Mouse (Mus musculus) left cerebral cortex, postnatal 25 days (tissue): ENCODE measurements around the gene Tspan9. TPM values are rescaled to one million over a fixed set of nuclear protein-coding genes. Genes with fewer than 3 reads are reported as not detected.

Experiments used
- DNase-seq, 2 experiments: peaks; one replicate each; pipeline ENCODE4 v3.0.0; 2022; ENCODE audit warnings: low spot score in 2 of 2, mixed read lengths in 1 of 2
- intact Hi-C: fragments of 180-260 bp; cut with DNase I; formaldehyde crosslinking; loops from one replicate; pipeline ENCODE4 v1.15.1; 2025
- total RNA-seq, 2 experiments: library from RNA; stranded (reverse); gene quantifications; 2 replicates each; pipeline ENCODE4 v1.2.3; 2021

The Tspan9 gene
- total RNA-seq, 2 experiments from 2014 or later, result 55.2 to 58.6 TPM

DNA sequence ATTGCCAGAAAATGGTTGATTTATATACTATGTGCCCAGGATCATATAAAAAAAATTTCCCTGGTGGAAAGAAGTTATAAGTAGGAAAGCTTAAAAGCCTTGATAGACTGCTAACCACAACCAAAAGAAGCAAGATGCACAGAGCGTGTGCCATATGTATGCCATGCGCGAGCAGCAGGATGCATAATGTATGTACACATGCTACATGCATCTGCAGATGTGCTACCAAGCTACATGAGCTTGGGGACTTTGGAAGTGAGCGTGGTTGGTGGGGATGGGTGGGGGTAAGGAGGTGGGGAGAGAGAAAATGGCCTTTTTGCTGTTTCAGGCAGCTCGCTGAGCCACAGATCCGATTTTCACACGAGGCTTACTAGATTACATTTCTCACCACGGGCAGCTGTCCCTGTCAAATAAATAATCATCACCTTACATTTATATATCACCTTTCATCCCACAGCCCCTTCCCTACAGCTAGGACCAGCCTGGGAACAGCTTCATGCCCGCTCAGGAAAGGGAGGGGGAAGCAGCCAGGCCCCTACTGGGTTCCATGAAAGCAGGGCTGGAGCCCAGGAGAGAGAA is 57.8 kb downstream of the Tspan9 start:
- intact Hi-C loops, result no loop called here
- DNase-seq, result no peak

DNA sequence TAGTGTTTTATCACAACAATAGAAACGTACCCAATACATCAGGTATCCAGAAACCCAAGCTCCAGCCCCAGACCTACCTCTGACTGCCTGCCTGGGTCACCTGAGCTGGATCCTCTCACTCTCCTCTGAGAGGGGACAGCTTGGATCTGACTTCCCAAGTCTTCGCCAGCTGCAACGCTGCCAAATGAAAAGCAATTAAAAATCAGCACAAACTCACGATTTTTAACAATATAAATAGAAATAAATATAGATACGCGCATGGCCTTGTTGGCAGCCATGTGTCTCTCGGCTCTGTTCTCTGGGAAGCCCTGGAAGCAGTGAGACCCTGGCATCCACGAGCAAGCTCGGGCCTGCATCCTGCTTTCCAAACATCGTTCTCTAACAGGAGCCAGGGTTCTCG is 60.1 kb downstream of the Tspan9 start:
- intact Hi-C loops, result no loop called here

GRCm38 (mm10) chr6:128081781-128082180 is 61.6 kb downstream of the Tspan9 start:
- no peak for DNase-seq
- intact Hi-C loops, result no loop called here

More for the DNA sequence above, 60.1 kb downstream of the Tspan9 start:
- DNase-seq, result no peak

DNA sequence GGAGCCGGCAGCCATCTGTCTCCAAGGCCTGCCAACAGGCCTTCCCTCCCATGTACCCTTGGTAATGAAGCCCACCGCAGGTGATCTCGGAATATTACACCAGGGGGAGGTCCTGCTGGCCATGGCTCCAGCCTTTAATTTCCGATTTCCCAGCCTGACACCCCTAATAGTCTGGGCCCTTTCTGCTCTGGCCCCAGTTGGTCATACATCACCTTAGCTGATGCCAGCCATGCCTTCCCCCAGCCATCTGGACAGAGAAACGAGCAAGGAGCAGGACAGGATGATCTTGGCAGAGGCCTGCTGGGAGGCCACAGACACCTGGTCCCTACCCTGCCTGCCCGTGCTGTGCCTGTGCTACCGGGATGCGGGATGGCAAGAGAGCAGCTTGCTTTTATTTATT is 62.1 kb downstream of the Tspan9 start:
- DNase-seq, result no peak
- intact Hi-C loops, result no loop called here

- intact Hi-C loops, result no loop called here
Measured at GRCm38 (mm10) chr6:128079576-128080224, 63.7 kb downstream of the Tspan9 start.

DNA sequence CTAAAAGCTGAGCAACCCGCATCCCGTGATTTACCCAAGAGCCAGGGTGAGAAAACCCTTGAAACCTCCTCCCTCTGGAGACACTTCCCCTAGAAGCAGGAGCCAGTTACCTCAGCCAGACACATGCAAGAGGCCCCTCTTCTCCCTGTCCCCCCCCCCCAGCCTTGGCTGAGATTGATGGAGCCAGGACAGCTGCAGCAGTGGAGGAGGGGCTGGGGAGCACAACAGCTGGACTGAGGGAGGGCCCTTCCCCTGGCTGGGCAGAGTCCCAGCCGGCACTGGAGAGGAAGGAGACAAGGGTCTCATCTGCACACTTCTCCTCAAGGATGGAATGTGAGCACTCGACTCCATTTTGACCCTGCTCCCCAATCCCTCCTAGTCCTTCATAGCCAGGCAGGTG is 64.9 kb downstream of the Tspan9 start:
- intact Hi-C loops, result no loop called here
- DNase-seq, result no peak

More at GRCm38 (mm10) chr6:128079576-128080224, 63.7 kb downstream of the Tspan9 start:
- DNase-seq, result no peak

DNA sequence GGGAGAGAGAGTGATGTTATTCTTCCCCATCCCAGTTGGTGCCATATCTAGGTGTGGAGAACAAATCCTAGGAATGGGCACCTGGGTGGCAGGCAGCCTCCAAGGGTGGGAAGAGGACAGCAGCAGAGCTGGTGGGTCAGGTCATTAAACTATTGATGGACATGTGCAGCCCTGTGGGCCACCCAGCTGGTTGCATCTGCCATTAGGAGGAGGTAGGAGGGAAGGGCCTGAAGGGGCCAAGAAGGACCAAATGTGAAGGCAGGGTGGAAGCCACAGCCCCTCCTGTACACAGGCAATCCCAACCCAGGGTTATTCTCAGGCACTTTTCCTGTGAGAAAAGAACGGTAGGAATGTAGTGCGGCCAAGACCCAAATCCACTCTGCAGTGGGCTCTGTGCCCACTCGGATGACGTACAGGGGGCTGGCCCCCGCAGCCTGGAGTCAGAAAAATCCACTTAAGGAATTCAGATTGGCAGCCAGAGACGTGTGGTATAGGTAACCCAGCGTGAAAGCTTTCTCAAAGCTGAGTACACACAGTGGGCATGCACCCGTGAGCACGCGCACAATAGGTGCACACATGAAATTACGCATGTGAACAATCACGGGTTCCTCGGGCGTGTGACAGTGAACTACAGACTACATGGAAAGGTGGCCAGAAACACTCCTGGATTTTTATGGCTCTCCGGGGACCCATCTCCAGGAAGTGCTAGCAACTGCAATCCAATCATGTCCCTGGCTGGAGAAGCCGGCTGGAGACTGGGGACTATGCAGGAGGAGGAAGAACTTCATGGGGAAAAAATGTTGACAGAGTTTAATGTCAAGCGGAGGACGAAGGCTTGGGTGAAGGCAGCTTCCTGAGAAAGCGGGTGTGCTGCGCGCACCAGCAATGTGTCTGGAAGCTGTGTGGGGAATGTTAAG is 67.0 kb downstream of the Tspan9 start:
- no peak for DNase-seq
- intact Hi-C loops, result no loop called here

DNA sequence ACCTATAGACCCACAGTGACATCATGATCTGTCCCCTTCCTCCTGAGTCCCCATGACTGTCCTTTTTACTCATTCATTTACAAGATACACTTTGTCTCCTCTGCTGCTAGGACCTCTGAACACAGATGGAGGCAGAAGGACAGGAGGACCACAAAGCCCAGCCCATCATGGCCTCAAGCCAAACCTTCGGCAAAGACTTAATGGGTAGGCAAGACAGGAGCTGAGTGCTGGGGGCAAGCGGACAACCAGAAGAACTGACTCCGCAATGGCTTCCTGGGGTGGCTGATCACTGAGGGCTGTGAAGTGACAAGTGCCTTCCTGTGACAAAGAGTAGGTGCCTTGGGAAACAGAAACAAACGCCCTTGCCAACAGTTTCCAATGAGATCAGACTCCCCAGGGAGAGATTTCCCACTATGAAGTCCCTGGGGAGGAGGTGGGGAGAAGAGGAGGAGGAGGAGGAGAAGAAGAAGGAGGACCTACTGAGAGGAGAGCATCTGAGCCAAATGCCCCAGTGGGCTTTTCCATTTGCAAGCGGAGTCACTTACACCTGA is 67.9 kb downstream of the Tspan9 start:
- no peak for DNase-seq
- intact Hi-C loops, result no loop called here

GRCm38 (mm10) chr6:128070921-128071558 is 72.4 kb downstream of the Tspan9 start:
- intact Hi-C loops, result no loop called here
- DNase-seq, result no peak

DNA sequence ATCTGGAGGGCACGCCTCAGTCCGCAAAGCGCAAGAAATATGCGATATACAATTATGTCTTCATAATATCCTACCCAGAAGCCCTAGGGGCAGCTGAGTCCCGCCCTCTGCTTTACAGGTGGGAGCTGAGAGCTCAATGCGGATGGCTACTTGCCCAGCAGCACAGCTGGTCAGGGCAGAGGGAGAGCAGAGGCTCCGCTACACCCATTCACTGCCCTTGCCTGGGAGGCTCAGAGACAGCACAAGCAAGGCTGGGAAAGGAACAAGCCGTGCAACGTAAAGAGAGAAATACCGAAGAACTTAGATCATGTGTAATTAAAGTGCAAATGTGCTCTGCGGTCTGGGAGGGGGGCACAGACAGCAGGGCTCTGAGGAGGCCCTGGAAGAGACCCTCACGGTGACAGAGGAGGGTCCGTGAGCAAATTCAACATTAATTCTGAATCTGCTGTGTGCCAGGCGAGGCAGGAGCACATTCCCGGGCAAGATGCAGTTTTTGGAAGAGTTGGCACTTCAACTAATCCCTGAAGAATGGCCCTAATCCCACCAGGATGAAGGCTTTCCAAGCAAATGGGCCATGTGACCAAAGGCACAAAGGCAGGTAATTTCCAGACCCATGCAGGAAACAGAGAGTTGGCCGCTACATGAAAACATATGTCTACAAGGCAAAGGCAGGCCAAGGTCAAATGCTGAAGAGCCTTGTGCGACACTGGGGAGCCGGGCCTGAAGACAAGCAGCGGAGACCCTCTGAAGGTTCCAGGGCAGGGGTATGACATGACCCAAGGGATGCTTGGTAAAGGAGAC is 73.1 kb downstream of the Tspan9 start:
- no peak for DNase-seq
- intact Hi-C loops, result no loop called here

DNA sequence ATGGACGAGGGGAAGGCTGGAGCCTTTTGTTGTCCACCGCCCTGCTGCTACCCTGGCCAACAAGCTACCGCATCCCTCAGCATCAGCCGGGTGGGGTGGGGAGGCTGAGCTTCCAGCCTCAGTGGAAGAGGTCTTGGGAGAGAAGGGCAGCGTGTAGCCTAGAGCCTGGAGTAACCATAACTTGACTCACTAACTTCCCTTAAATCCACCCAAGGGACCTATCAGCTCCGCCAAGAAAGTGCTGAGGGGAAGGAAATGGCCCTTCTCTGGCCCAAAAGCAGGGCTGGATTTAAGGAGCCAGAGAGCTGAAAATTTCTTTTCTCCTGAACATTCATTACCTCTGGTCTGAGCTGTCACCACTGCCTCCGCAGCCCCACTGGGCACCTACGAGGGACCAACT is 75.2 kb downstream of the Tspan9 start:
- intact Hi-C loops, result no loop called here
- DNase-seq, result no peak

GRCm38 (mm10) chr6:128065982-128066381 is 77.4 kb downstream of the Tspan9 start:
- intact Hi-C loops, result no loop called here
- no peak for DNase-seq

- no peak for DNase-seq
- intact Hi-C loops, result no loop called here
Measured at GRCm38 (mm10) chr6:128063501-128063900, 79.9 kb downstream of the Tspan9 start.

DNA sequence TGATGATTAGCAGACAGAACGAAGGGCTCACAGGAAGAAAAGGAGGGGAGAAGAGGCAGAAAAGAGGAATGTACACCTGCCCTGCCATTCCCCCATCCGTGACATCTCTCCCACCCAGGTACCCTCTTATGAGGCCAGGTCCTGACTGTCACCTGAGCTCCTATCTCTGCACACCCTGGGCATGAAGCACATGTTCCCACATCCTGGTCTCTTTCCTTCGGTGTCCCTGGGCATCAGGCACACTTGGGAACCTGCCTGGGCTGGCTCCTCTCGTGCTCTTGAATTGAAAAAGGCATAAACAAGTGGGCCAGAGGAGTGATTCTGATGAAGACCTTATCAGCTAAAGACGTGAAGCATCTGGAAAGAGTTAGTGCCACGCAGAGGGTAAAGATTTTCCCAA is 80.6 kb downstream of the Tspan9 start:
- intact Hi-C loops, result no loop called here
- DNase-seq, result no peak

GRCm38 (mm10) chr6:128062216-128062615 is 81.2 kb downstream of the Tspan9 start:
- DNase-seq, result no peak
- intact Hi-C loops, result no loop called here

GRCm38 (mm10) chr6:128061342-128061741 is 82.1 kb downstream of the Tspan9 start:
- DNase-seq, result no peak
- intact Hi-C loops, result no loop called here

DNA sequence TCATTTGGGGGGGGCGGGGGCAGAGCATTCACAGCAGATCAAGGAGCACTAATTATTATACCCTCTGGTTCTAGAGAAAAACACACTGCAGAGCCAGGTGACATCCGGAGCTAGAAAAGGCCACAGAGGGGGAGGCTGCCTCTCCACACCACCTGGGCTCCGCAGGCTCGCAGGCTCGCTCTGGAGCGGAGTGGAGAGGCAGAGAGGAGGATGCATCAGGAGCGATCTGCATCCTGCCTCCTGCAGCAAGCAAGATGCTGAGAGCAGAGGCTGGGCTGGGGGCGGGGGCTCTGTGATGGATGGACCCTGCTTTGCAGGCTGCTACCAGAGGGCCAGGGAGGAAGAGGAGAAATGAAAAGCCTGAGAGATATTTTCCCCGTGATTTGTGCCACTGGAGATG is 84.8 kb downstream of the Tspan9 start:
- DNase-seq, result no peak
- intact Hi-C loops, result no loop called here

- intact Hi-C loops, result no loop called here
- DNase-seq, result no peak
Measured at GRCm38 (mm10) chr6:128058157-128058556, 85.2 kb downstream of the Tspan9 start.
